Mouse (Mus musculus): ENCODE measurements around the gene Dyrk1a.

GRCm38 (mm10) chr16:94540140-94540539 is 29.7 kb upstream of the Dyrk1a start:
- TF ChIP-seq CTCF (IDR thresholded peaks at IDR 0.05; ENCODE audit: low read depth) (no peak), EP300 (IDR thresholded peaks at IDR 0.05; ENCODE audit: low read depth) (no peak)
